8 mouse cellular contexts compared by ENCODE assay signal in the genomic region with DNA sequence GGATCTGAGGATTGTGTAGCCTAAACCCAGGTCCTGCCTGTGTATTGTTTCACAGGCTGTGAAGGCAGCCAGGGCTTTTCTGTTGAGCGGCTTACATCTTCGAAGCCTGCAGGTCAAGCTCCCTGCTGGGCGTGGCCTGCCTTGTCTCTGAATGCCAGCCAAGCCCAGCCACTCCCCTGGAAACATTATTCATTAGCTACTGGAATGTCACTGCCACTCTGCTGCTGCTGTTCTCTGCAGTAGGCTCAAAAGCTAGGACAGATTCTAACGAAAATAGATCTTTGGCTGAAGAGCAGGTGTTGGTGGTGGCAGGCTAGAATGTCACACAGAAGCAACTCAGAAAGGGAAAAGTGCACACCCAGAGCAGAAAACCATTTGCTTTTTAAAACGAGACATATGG.
DNase-seq lines count a peak whose midpoint lies in the region; ATAC-seq and TF ChIP-seq lines count a peak whose summit lies in the region.

No protein-coding gene starts in this region.

- no peak overlapping the region for H3K4me2 ChIP-seq in embryonic facial prominence, embryonic 13.5 days
- no peak overlapping the region for H3K4me2 ChIP-seq in hindbrain, embryonic 11.5 days (replicated peaks; ENCODE audit: low read depth, low read length)
- no peak overlapping the region for H3K4me2 ChIP-seq in limb, embryonic 11.5 days (ENCODE audit: low read depth, severe bottlenecking)

- no peaks in the 10 kb centered on the region for H3K9me3 ChIP-seq in G1E (replicated peaks)
- H3K9me3 ChIP-seq in embryonic facial prominence, embryonic 13.5 days, result no peaks in the 10 kb centered on the region
- H3K9me3 ChIP-seq in hindbrain, embryonic 11.5 days (ENCODE audit: control insufficient read depth, low read length), result no peaks in the 10 kb centered on the region
- H3K9me3 ChIP-seq in limb, embryonic 11.5 days (ENCODE audit: control insufficient read depth, low read length), result no peaks in the 10 kb centered on the region; the same call in 1 of the 2 replicates

- WGBS in embryonic facial prominence, embryonic 13.5 days, result 13% methylated on average over 5 of the region's 5 CpGs
- 13% methylated on average over 5 of the region's 5 CpGs for WGBS in hindbrain, embryonic 11.5 days
- WGBS in limb, embryonic 11.5 days, result 18% methylated on average over 5 of the region's 5 CpGs

- H3K27me3 ChIP-seq in G1E (ENCODE audit: insufficient read depth, low read length), result no peaks in the 10 kb centered on the region
- H3K27me3 ChIP-seq in embryonic facial prominence, embryonic 13.5 days, result no peaks in the 10 kb centered on the region
- no peaks in the 10 kb centered on the region for H3K27me3 ChIP-seq in hindbrain, embryonic 11.5 days (ENCODE audit: control insufficient read depth, insufficient read depth, low read length)
- no peaks in the 10 kb centered on the region for H3K27me3 ChIP-seq in limb, embryonic 11.5 days (ENCODE audit: control insufficient read depth, insufficient read depth, low read length)

- no peak overlapping the region; the same call in 1 of the 2 replicates for H3K4me3 ChIP-seq in G1E (ENCODE audit: low read depth, low read length)
- no peak overlapping the region for H3K4me3 ChIP-seq in embryonic facial prominence, embryonic 13.5 days
- no peak overlapping the region for H3K4me3 ChIP-seq in hindbrain, embryonic 11.5 days (ENCODE audit: low read depth, low read length)
- H3K4me3 ChIP-seq in limb, embryonic 11.5 days (ENCODE audit: low read depth, low read length), result no peak overlapping the region

- 0 out of 2 replicates have a peak overlapping the region, but pooled peaks have one; percentile 11 for H3K9ac ChIP-seq in embryonic facial prominence, embryonic 13.5 days
- no peak overlapping the region for H3K9ac ChIP-seq in hindbrain, embryonic 11.5 days (ENCODE audit: low read depth, low read length)
- H3K9ac ChIP-seq in limb, embryonic 11.5 days (ENCODE audit: low read length), result no peak overlapping the region

- no peaks in the 10 kb centered on the region for H3K36me3 ChIP-seq in G1E (replicated peaks)
- no peaks in the 10 kb centered on the region for H3K36me3 ChIP-seq in embryonic facial prominence, embryonic 13.5 days
- H3K36me3 ChIP-seq in hindbrain, embryonic 11.5 days (ENCODE audit: control insufficient read depth, insufficient read depth, low read length), result no peaks in the 10 kb centered on the region
- no peaks in the 10 kb centered on the region for H3K36me3 ChIP-seq in limb, embryonic 11.5 days (ENCODE audit: control insufficient read depth, insufficient read depth, low read length)

- ATAC-seq in G1E (ENCODE audit: extremely low read depth, insufficient number of reproducible peaks, low FRiP score, poor library complexity, severe bottlenecking), result peak; percentile 36; the same call in 1 of the 2 replicates
- ATAC-seq in embryonic facial prominence, embryonic 13.5 days (ENCODE audit: insufficient number of reproducible peaks, insufficient read depth, low FRiP score, low TSS enrichment, low read depth), result no peak
- ATAC-seq in hindbrain, embryonic 11.5 days (ENCODE audit: low FRiP score), result peak; percentile 78
- no peak for ATAC-seq in limb, embryonic 11.5 days (ENCODE audit: insufficient number of reproducible peaks, low FRiP score, low TSS enrichment, low read depth)

- peaks cover 67% of the 10 kb centered on the region for H3K4me1 ChIP-seq in G1E (ENCODE audit: insufficient read depth, low read depth, low read length)
- peaks cover 18% of the 10 kb centered on the region for H3K4me1 ChIP-seq in embryonic facial prominence, embryonic 13.5 days
- H3K4me1 ChIP-seq in hindbrain, embryonic 11.5 days (replicated peaks; ENCODE audit: control insufficient read depth, insufficient read depth, low read length), result no peaks in the 10 kb centered on the region
- 0 out of 2 replicates have a peak, but pooled peaks cover 4% of the 10 kb centered on the region for H3K4me1 ChIP-seq in limb, embryonic 11.5 days (ENCODE audit: control insufficient read depth, insufficient read depth, low read length)

- TF ChIP-seq CTCF in G1E (IDR thresholded peaks at IDR 0.05; ENCODE audit: low read depth, low read length), result no peak

- DNase-seq in cerebellum, adult 18-20 months, result peak; percentile 14 to 17
- DNase-seq in cerebellum, adult 8-10 months, result no peak
- peak; percentile 24 for DNase-seq in G1E (ENCODE audit: low spot score)
- DNase-seq in hindbrain, embryonic 11.5 days (ENCODE audit: low spot score), result peak; percentile 68
- peak; percentile 53 for DNase-seq in limb, embryonic 11.5 days (ENCODE audit: low spot score)
- peak; percentile 62 for DNase-seq in retina, adult 2 months (ENCODE audit: low read depth, low spot score)
- no peak for DNase-seq in layer of hippocampus, adult 11-12 months (ENCODE audit: low spot score)

- no peak overlapping the region for H3K27ac ChIP-seq in embryonic facial prominence, embryonic 13.5 days
- no peak overlapping the region for H3K27ac ChIP-seq in hindbrain, embryonic 11.5 days (ENCODE audit: low read depth, low read length)
- H3K27ac ChIP-seq in limb, embryonic 11.5 days (replicated peaks; ENCODE audit: low read depth, low read length), result no peak overlapping the region

Comparison
In these comparisons a context has a peak if more than half of its experiments do, and no peak if none do; other contexts are left out.
1. DNase-seq: peak in cerebellum, adult 18-20 months (2 of 2), G1E (single experiment), hindbrain, embryonic 11.5 days (single experiment), limb, embryonic 11.5 days (single experiment) and retina, adult 2 months (single experiment); none in cerebellum, adult 8-10 months (single experiment) and layer of hippocampus, adult 11-12 months (single experiment).
2. ATAC-seq: peak in G1E (single experiment) and hindbrain, embryonic 11.5 days (single experiment); none in embryonic facial prominence, embryonic 13.5 days (single experiment) and limb, embryonic 11.5 days (single experiment).